Mouse (Mus musculus) adrenal gland (tissue): ENCODE data around the gene Ctse.

Experiments
- intact Hi-C: fragments of 180-260 bp; cut with DNase I; formaldehyde crosslinking; loops from one replicate; pipeline ENCODE4 v1.15.1; 2025

The Ctse gene

GRCm38 (mm10) chr1:131642251-131642650 is 4.1 kb downstream of the Ctse start:
- intact Hi-C loops, result no loop called here

GRCm38 (mm10) chr1:131652670-131653443 is 14.8 kb downstream of the Ctse start:
- intact Hi-C loops, result no loop called here

GRCm38 (mm10) chr1:131655601-131656000 is 17.5 kb downstream of the Ctse start:
- intact Hi-C loops, result no loop called here

GRCm38 (mm10) chr1:131657945-131658354 is 19.8 kb downstream of the Ctse start:
- intact Hi-C loops, result loop anchor here (1.0 kb wide), 1 partner anchor 51 kb away; no protein-coding TSS in a partner anchor

- intact Hi-C loops, result no loop called here
Observed at GRCm38 (mm10) chr1:131659512-131660085, 21.5 kb downstream of the Ctse start.

- intact Hi-C loops, result no loop called here
Observed at GRCm38 (mm10) chr1:131660266-131660665, 22.2 kb downstream of the Ctse start.

GRCm38 (mm10) chr1:131660716-131661472 is 22.8 kb downstream of the Ctse start:
- intact Hi-C loops, result no loop called here

GRCm38 (mm10) chr1:131661749-131662148 is 23.6 kb downstream of the Ctse start:
- intact Hi-C loops, result no loop called here

- intact Hi-C loops, result no loop called here
Observed at GRCm38 (mm10) chr1:131663286-131663995, 25.3 kb downstream of the Ctse start.

- intact Hi-C loops, result no loop called here
Observed at GRCm38 (mm10) chr1:131664136-131664535, 26.0 kb downstream of the Ctse start.

GRCm38 (mm10) chr1:131665886-131666285 is 27.8 kb downstream of the Ctse start:
- intact Hi-C loops, result no loop called here

- intact Hi-C loops, result no loop called here
Observed at GRCm38 (mm10) chr1:131671113-131671512, 33.0 kb downstream of the Ctse start.

- intact Hi-C loops, result no loop called here
Observed at GRCm38 (mm10) chr1:131672361-131672760, 34.3 kb downstream of the Ctse start.

- intact Hi-C loops, result no loop called here
Observed at GRCm38 (mm10) chr1:131679644-131680043, 41.5 kb downstream of the Ctse start.

- intact Hi-C loops, result no loop called here
Observed at GRCm38 (mm10) chr1:131687739-131688138, 49.6 kb downstream of the Ctse start.

GRCm38 (mm10) chr1:131688475-131688874 is 50.4 kb downstream of the Ctse start, which contains the start of gene Rab7b:
Gene Rab7b (plus strand): TSS chr1:131688695.
- intact Hi-C loops, result no loop called here

- intact Hi-C loops, result no loop called here
Observed at GRCm38 (mm10) chr1:131689016-131689415, 50.9 kb downstream of the Ctse start.

- intact Hi-C loops, result no loop called here
Observed at GRCm38 (mm10) chr1:131689899-131690298, 51.8 kb downstream of the Ctse start.

- intact Hi-C loops, result no loop called here
Observed at GRCm38 (mm10) chr1:131690435-131690834, 52.3 kb downstream of the Ctse start.

GRCm38 (mm10) chr1:131691356-131691755 is 53.2 kb downstream of the Ctse start:
- intact Hi-C loops, result no loop called here

- intact Hi-C loops, result no loop called here
Observed at GRCm38 (mm10) chr1:131695308-131695707, 57.2 kb downstream of the Ctse start.
